Comparison of ENCODE assay signal across 11 mouse cellular contexts in the genomic region with DNA sequence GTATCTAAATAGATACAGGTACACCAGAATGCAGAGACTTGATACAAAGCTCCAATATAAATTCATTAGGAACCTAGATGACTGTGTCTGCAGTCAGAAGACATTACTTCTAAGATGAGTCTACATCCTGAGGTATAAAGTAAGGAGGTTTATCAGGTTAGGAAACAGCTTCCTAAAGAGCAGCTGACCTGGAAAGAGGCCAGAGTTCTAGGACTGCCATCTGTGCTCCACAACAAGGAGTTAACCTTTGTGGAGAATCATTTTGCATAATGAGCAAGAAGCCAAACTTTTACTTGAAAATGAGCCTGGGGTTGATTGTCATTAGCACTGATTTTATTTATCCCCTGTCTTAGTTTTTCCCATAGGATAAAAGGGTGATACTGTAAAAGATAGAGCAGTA.
"Had no signal": no experiment of that assay in that cellular context is flagged by ENCODE, and none has a peak within 500 bp of the region (broad histone marks: within the 10 kb centered on the region; RNA-seq: fewer than 3 reads in every experiment).

No protein-coding gene starts in this region.

- H3K4me2 ChIP-seq: limb, embryonic 13.5 days; neural tube, embryonic 12.5 days had no signal

- H3K4me3 ChIP-seq: limb, embryonic 13.5 days; neural tube, embryonic 12.5 days had no signal

- H3K27me3 ChIP-seq: limb, embryonic 13.5 days; neural tube, embryonic 12.5 days had no signal

- H3K36me3 ChIP-seq: limb, embryonic 13.5 days; neural tube, embryonic 12.5 days had no signal

- H3K4me1 ChIP-seq: limb, embryonic 13.5 days; neural tube, embryonic 12.5 days had no signal

- H3K9me3 ChIP-seq: limb, embryonic 13.5 days; neural tube, embryonic 12.5 days had no signal

- H3K9ac ChIP-seq: limb, embryonic 13.5 days; liver, embryonic 14.5 days; neural tube, embryonic 12.5 days had no signal

- H3K27ac ChIP-seq: limb, embryonic 13.5 days; liver, embryonic 14.5 days; neural tube, embryonic 12.5 days; stomach, postnatal 0 days had no signal

- DNase-seq: kidney, postnatal 25 days; layer of hippocampus, adult 9-11 months; layer of hippocampus, postnatal 36 days; lung, adult 18-20 months; lung, postnatal 36 days; midbrain, embryonic 14.5 days; thymus, postnatal 4 days had no signal
